Mouse (Mus musculus) hematopoietic stem cell, adult 5-6 weeks (primary cell): ENCODE measurements at regions not wholly inside any gene's neighbourhood (a gene's known extent, or its start where the extent isn't known, plus 50 kb on each side); places are given as distances from the start of the nearest gene placed in this dataset.

ENCODE experiments used
- ATAC-seq, 2 experiments: fragments of 125-278 bp in 1 of 2; replicated peaks in 1 of 2; 2 replicates each; pipeline ENCODE4 v1.8.0; 2016 to 2017; ENCODE audit warnings: inconsistent platforms in 2 of 2, mild to moderate bottlenecking in 2 of 2, moderate number of reproducible peaks in 2 of 2, low read depth in 1 of 2, moderate TSS enrichment in 1 of 2; ENCODE audit not compliant: low FRiP score in 2 of 2, poor library complexity in 2 of 2, severe bottlenecking in 2 of 2, insufficient read depth in 1 of 2, low TSS enrichment in 1 of 2

- no peak for ATAC-seq
Observed at GRCm38 (mm10) chr7:70069662-70070061, 296.9 kb downstream of the Nr2f2 start.

GRCm38 (mm10) chr7:70067828-70068719 is 298.5 kb downstream of the Nr2f2 start:
- ATAC-seq: no peak

- no peak for ATAC-seq
Observed at GRCm38 (mm10) chr7:70067071-70067470, 299.5 kb downstream of the Nr2f2 start.

- no peak for ATAC-seq
Observed at GRCm38 (mm10) chr7:70066448-70066847, 300.1 kb downstream of the Nr2f2 start.

GRCm38 (mm10) chr7:70065471-70066130 is 300.9 kb downstream of the Nr2f2 start:
- no peak for ATAC-seq

GRCm38 (mm10) chr7:70047415-70047753 is 319.2 kb downstream of the Nr2f2 start:
- ATAC-seq: no peak

- ATAC-seq: no peak
Observed at GRCm38 (mm10) chr7:70046691-70047414, 319.7 kb downstream of the Nr2f2 start.

GRCm38 (mm10) chr7:70037011-70037410 is 329.5 kb downstream of the Nr2f2 start:
- ATAC-seq: no peak

GRCm38 (mm10) chr7:70032857-70033256 is 333.7 kb downstream of the Nr2f2 start:
- ATAC-seq: no peak

GRCm38 (mm10) chr7:70029311-70029710 is 337.2 kb downstream of the Nr2f2 start:
- no peak for ATAC-seq

- ATAC-seq: no peak
Observed at GRCm38 (mm10) chr7:70025527-70025926, 341.0 kb downstream of the Nr2f2 start.

GRCm38 (mm10) chr7:70016611-70017010 is 349.9 kb downstream of the Nr2f2 start:
- no peak for ATAC-seq

GRCm38 (mm10) chr7:70003200-70003986 is 363.1 kb downstream of the Nr2f2 start:
- no peak for ATAC-seq

GRCm38 (mm10) chr7:69998756-69999155 is 367.8 kb downstream of the Nr2f2 start:
- ATAC-seq: no peak

- ATAC-seq: no peak
Observed at GRCm38 (mm10) chr7:69994540-69995303, 371.8 kb downstream of the Nr2f2 start.

GRCm38 (mm10) chr7:69992383-69993327 is 373.9 kb downstream of the Nr2f2 start:
- ATAC-seq: no peak
